Mouse (Mus musculus) T-helper 1 cell (primary cell): Measurements from ENCODE around the gene Dcaf11.

Experiments used
- in situ Hi-C: fragments of 300-600 bp; cut with MboI, MseI; formaldehyde crosslinking; loops from one replicate; pipeline ENCODE4 v1.15.1; 2025; ENCODE audit warnings: high pct_unique_total_duplicates

Gene Dcaf11

GRCm38 (mm10) chr14:55555788-55556187, 4.0 kb upstream of the Dcaf11 start:
- in situ Hi-C loops: no loop called here

DNA sequence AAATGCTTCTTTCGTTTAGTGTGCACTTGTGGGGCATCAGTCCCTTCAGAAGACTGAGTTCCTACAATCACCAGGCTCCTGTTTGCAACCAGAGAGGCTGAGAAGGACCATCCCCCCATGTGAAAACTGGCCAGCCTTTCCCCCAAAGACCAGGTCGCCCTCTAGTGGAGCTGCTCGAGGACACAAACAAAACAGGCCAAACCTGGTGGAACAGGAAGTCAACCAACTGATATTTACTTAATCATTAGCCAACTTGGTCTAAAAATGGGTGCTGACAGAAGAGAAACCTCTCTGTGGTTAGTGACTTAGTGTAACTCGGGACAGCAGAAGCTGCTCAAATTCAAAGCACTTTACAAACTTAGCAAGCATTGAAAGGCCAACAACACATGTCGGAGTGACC, 2.8 kb upstream of the Dcaf11 start:
- in situ Hi-C loops: no loop called here

DNA sequence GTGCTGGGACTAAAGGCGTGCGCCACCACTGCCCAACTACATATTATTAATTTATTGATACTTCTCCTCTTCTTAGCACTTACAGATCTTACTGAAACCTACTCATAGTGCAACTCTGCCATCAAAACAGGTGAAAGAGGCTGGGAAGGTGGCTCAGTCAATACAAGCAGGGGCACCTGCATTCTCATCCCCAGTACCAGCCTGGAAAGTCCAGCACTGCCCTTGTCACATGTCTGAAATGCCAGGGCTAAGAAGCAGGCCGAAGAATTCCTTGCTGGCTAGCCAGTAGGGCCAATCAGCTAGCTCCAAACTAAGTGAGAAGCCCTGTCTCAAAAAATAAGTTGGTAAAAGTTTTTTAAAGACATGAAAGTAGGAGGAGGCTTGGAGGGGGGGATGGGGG, 2.2 kb upstream of the Dcaf11 start:
- in situ Hi-C loops: no loop called here

- in situ Hi-C loops: no loop called here
Measured at GRCm38 (mm10) chr14:55558740-55559448, 912 bp upstream of the Dcaf11 start.

- in situ Hi-C loops: no loop called here
Measured at GRCm38 (mm10) chr14:55560202-55561073, 632 bp downstream of the Dcaf11 start, which contains the start of gene A730061H03Rik. TSS of gene A730061H03Rik (minus strand) at chr14:55560406.

DNA sequence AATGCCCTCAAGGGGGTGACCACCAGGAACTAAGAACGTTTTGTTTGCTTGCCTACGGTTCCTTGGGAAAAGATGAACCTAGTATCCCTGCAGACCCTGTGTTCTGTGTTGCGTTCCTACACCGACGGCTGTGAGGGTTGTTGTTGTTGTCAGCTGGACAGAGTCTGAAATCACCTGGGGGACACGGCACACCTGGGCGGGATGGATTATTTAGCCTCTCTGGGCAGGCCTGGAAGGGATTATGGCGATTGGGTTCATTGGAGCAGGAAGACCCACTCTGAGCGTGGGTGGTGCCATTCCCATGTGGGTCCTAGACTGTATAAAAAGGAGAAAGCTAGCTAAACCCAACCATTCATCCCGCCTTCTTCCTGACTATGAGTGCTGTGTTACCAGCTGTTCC, 2.1 kb downstream of the Dcaf11 start:
- in situ Hi-C loops: no loop called here

- in situ Hi-C loops: no loop called here
Measured at GRCm38 (mm10) chr14:55563249-55563648, 3.4 kb downstream of the Dcaf11 start.

DNA sequence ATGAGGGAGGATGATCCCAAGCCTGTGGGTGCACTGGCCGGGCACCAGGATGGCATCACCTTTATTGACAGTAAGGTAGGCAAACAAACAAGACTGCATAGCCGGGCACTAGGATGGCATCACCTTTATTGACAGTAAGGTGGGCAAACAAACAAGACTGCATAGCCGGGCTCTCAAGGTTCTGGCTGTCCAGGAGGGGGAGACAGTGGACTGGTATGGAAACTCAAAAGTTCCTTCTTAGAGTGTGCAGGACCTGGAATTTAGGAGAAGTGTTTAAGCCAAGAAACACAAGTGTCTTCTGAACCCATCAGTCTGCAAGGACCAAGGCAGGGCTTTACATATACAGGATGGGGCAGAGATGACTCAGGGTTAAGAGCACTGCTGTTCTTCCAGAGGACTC, 5.9 kb downstream of the Dcaf11 start:
- in situ Hi-C loops: no loop called here

GRCm38 (mm10) chr14:55567496-55567895, 7.7 kb downstream of the Dcaf11 start:
- in situ Hi-C loops: no loop called here

DNA sequence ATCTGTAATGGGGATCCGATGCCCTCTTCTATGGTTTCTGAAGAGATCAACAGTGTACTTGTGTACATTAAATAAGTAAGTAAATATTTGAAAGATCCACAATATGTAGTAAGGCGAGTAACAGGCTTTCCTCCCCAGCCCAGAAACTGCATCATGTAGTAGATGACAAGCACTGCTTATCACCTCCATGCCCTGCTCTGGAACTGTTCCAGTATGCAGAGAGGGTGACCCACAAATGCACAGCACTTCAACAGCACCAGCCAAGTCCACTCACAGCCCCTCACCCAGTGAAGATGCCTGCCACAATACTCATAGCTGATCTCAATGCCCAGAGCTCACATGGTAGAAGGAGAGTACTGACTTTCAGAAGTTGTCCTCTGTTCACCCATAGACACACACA, 10.8 kb downstream of the Dcaf11 start:
- in situ Hi-C loops: loop anchor here (5.0 kb wide), 1 partner anchor 68 kb away; no protein-coding TSS in a partner anchor

DNA sequence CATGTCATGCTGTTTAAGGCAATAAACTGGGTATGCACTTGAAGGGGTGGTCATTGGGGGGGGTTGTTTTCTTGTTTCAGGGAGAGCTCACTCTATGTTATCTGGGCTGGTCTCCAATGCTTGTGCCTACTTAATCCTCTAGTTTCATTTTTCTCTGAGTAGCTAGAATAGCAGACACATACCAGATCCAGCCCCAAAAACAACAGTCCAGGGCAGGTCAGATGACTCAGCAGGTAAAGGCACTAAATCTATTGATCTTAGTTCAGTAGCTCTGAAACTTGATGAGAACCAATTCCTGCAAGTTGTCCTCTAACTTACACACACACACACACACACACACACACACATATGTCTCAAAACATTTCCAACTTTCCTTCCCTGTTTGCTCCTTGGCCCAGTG, 12.0 kb downstream of the Dcaf11 start:
- in situ Hi-C loops: loop anchor here (5.0 kb wide), 1 partner anchor 69 kb away; no protein-coding TSS in a partner anchor

DNA sequence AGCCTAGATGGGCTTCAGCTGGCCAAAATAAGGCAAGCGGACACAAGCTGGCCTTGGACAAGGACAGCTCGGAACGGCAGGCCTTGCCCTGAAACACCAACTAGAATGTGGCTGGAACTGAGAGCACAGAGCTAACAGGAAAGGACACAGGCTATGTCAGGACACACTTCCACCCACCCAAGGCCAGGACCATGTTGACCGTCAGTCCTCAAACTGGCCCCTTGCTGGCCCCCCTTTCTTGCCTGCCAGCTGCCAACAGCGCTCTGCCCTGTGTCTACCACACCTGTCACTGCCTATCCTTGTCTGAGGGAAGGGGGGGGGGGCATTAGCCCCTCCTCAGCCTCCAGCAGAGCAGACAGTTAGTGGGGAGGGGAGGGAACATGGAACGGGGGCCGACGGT, 15.5 kb downstream of the Dcaf11 start, which contains the start of gene Fitm1:
TSS of gene Fitm1 (plus strand) at position 316 of the 400 bp plus-strand sequence.
- in situ Hi-C loops: no loop called here

DNA sequence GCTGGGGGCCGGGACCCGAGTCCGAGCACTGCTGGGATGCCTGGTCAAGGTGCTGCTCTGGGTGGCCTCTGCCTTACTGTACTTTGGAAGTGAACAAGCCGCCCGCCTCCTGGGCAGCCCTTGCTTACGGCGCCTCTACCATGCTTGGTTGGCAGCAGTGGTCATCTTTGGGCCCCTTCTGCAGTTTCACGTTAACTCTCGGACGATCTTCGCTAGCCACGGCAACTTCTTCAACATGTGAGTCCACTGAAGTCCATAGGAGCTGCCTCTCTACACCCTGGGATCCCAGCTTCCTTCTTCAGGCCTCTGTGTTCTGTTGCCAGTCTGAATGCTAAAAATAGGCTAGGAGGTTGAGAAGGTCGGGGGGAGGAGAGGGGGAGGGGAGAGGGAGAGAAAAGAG, 15.9 kb downstream of the Dcaf11 start:
- in situ Hi-C loops: no loop called here

GRCm38 (mm10) chr14:55576376-55576775, 16.6 kb downstream of the Dcaf11 start:
- in situ Hi-C loops: no loop called here

- in situ Hi-C loops: no loop called here
Measured at GRCm38 (mm10) chr14:55577871-55578667, 18.3 kb downstream of the Dcaf11 start, which contains the start of gene Psme1. TSS of gene Psme1 (plus strand) at chr14:55578123.

DNA sequence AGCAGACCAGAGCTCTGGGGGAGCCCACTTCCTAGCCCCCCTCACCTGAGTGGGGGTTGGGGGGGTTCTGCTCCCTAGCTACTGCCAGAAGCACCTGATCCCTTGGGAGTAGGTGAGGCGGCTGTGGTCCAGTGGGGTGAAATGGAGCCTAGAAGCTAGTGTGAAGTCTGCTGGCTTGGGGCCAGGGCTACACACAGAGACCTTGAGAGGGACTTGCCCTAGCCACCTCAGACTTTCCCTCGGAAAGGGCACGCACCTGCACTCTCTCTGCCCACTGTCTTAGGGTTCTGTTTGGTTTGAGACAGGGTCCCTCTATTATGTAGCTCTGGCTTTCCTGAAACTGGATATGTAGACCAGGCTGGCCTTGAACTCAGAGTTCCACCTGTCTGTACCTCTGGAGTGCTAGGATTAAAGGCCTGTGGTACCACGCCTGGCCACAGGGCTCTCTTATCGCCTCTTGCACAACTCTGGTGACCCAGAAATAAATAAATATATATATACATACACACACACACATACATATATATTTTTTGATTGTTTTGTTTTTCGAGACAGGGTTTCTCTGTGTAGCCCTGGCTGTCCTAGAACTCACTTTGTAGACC, 19.0 kb downstream of the Dcaf11 start:
- in situ Hi-C loops: no loop called here

GRCm38 (mm10) chr14:55579511-55580496, 20.0 kb downstream of the Dcaf11 start:
- in situ Hi-C loops: no loop called here

- in situ Hi-C loops: no loop called here
Measured at GRCm38 (mm10) chr14:55580731-55581130, 20.9 kb downstream of the Dcaf11 start.

DNA sequence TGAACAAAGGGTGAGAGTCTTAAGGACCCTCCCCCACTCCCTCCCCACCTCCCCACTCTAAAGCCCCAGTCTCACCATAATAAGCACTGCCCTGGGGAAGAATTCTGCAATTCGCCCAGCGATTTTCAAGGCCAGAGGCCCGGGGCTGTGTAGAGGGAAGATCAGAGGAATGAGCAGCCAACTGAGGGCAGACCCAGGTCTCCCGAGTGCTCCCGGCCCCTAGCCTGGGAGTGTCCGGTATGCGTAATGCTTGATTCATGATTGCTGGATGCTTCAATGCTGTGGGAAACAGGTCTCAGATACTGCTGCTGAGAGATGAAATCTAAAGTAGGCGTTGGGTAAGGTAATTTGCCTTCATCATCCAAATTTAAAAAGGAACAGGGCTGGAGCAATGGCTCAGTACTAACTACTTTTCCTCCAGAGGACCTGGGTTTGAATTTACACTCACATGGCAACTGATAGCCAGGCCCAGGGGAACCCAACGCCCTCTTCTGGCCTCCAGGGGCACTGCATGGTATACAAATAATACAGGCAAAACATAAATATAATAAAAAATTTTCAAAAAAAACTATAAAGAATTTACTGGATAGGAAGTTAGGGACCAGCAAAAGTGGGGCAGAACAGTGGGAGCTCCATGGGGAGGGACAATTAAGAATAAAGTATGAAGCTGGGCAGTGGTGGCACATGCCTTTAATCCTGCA, 22.3 kb downstream of the Dcaf11 start:
- in situ Hi-C loops: no loop called here
